Mouse (Mus musculus) retina, postnatal 1 day (tissue): ENCODE measurements at regions not wholly inside any gene's neighbourhood (a gene's known extent, or its start where the extent isn't known, plus 50 kb on each side); places are given as distances from the start of the nearest gene placed in this dataset.

Experiments
- DNase-seq: peaks from one replicate; pipeline ENCODE4 v3.0.0-alpha.2; 2012

DNA sequence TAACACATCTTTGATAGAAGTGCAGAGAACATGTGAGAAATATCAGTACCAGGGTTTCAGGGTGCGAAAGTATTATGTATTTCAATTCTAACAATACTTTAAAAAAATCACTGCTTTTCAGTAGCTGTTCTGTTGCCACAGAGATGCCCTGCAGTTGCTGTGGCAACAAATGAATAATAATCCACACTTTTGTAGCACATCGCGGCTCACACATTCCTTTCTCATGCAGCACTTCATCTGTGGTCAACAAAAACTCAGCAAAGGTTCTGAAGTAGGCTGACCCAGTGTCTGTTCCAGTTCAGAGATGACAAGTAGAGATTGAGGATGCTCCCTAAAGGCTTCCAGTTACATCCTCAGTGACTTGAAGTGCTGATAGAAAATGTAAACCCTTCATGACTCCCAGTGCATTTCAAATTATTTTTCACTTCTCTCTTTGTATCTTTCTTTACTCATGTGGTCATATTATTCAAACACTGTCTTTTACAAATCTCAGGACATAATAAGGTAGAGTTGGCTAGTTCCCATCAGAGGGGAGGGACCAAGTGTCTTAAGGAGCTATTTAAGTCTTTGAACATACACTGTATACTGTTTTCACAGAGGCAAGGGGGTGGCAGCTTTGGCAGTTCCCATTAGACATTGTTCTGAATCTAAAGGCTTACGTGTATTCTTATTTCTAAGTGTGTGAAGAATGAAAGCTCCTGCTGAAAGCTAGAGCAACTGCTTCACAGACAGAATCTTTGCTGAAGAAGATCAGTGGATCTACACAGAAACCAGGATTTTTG lies 460.6 kb upstream of the Slit2 start:
- no peak for DNase-seq

DNA sequence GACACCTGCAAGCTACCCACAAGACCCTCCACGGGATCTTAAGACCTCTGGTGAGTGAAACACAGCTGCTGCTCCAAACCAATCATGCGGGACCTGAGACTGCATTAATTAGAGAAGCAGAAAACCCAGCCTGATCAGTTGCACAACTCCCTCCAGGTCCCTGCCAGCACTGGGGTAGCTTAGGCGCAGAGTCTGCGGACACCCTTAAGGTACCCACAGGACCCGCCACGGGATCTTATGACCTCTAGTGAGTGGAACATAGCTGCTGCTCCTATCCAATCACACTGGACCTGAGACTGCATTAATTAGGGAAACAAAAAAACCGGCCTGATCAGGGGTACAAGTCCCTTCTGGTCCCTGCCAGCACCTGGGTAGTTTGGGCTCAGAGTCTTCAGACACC lies 454.3 kb upstream of the Slit2 start:
- DNase-seq = no peak

DNA sequence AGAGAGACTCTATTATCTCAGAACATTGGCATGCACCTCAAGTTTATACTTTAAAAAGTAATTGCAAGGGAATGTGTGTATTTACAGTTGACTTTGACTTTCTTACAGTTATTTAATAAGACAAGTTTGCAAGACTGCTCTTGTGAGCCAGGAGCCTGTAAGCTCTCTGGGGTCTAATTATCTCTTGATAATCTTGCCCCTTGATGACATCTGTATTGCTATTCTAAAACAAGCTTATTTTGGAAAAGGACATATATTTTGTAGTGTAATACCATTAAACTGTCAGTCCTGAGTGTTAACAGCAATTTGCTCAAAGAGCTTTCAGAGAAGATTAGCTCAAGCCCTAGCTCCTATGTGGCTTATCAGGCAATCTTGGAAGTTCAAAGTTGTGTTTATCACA lies 445.4 kb upstream of the Slit2 start:
- no peak for DNase-seq

DNA sequence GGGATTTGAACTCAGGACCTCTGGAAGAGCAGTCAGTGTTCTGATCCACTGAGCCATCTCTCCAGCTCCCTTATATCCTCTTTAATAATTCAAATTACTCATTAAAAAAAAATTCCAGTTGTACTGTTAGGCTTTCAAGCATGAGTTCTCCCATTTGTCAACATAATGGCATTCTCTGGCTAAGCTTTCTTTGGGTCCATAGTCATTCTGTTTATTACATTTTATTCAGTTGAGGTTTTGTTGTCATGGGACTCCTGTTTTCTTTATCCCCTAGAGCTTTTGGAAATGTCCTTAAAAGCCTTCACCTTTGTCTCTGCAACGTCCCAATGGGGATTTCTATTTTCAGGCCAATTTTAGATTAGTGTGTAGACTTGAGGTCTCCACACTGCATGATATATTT lies 440.7 kb upstream of the Slit2 start:
- DNase-seq = no peak

DNA sequence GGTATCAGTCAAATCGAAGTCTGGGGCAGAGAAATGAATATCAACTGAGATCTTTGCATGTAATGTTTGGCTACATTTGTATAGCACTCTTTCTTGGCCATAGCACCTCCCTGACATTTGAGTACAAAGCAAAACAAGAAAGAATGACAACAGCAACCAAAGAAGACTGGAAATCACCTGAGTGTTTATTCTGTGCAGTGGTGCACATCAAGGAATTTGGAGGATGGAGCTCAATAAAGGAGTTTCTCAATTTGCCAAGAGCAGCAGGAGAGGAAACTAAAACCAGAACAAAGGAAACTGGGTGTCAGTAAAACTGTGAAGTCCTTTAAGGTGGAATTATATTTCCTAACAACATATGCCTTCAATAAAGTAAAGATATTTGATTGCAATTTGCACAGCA lies 426.2 kb upstream of the Slit2 start:
- DNase-seq = no peak

DNA sequence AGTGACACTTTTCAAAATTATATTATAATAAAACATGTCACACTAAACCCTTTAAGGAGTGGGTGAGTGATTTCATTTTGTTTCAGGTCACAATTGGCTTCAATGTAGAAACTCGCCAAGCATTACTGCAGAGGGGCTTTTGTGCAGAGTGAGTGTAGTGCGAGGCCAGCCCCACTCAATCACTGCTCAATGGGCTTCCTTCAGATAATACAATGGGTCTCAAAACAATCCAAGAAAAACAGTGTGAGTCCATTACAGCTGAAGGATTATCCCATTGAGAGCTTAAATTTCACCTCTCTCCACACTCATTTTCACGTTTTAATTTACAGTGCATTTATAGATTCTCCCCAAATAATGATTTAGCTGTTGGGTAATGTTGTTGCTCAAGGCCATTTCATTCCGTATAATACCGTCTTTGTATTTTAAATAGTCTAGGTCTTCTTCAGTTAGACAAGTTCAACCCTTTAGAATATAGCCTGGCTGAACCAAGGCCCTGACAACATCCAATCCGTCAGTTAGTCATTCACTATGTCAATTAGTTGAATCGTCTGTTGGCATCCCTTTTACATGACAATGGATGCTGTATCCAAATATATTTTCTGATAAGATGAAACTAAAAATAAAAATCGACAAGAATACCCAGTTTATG lies 425.7 kb upstream of the Slit2 start:
- no peak for DNase-seq
